Mouse (Mus musculus) liver, embryonic 14.5 days (tissue): Measurements from ENCODE around the gene Fam117b.

ENCODE experiments used
- CTCF ChIP-seq: IDR thresholded peaks from 2 replicates; pipeline ENCODE4 v1.5.1; 2016; ENCODE audit warnings: antibody characterized with exemption, low read depth, control low read depth
- EP300 ChIP-seq: IDR thresholded peaks from 2 replicates; pipeline ENCODE4 v1.6.1; 2016; ENCODE audit warnings: antibody characterized with exemption, low read depth

- TF ChIP-seq CTCF, result no peak
- TF ChIP-seq EP300, result no peak
These were observed 95.9 kb downstream of the Fam117b start for GRCm38 (mm10) chr1:60008743-60009142.
